Mouse (Mus musculus): Measurements from ENCODE around the gene Mcrip2.

GRCm38 (mm10) chr17:25887467-25887866 is 18.9 kb upstream of the Mcrip2 start:
- TF ChIP-seq CTCF (IDR thresholded peaks at IDR 0.05; ENCODE audit: extremely low read depth, insufficient read length, insufficient replicate concordance, low read depth, low read length) (no peak), POLR2A (IDR thresholded peaks at IDR 0.05; ENCODE audit: low read depth, low read length) (no peak)

Data from small intestine, adult 2 months (tissue).